Mouse (Mus musculus): ENCODE measurements around the gene Olfr153. TPM values are rescaled to one million over a fixed set of nuclear protein-coding genes. Genes with fewer than 3 reads are reported as not detected.

The Olfr153 gene
- polyA plus RNA-seq, 1 experiment from 2014 or later = not detected

Other genes starting within 250 kb of the Olfr153 start
- not detected in 2 replicates for gene Olfr1118, start 224.2 kb upstream of the Olfr153 start, polyA plus RNA-seq (2015; fragmentation: Nextera tagmentation; extraction: Ambion mirVana)
- not detected in 2 replicates for gene Olfr1120, start 177.0 kb upstream of the Olfr153 start, polyA plus RNA-seq (2015; fragmentation: Nextera tagmentation; extraction: Ambion mirVana)
- not detected in 2 replicates for gene Olfr1121, start 161.9 kb upstream of the Olfr153 start, polyA plus RNA-seq (2015; fragmentation: Nextera tagmentation; extraction: Ambion mirVana)
- gene Olfr1122, start 145.9 kb upstream of the Olfr153 start, polyA plus RNA-seq (2015; fragmentation: Nextera tagmentation; extraction: Ambion mirVana) = not detected in 2 replicates
- not detected in 2 replicates for gene Olfr1123, start 115.2 kb upstream of the Olfr153 start, polyA plus RNA-seq (2015; fragmentation: Nextera tagmentation; extraction: Ambion mirVana)
- gene Olfr1124, start 101.5 kb upstream of the Olfr153 start, polyA plus RNA-seq (2015; fragmentation: Nextera tagmentation; extraction: Ambion mirVana) = 0.06 and 0.08 TPM in 2 replicates
- not detected in 2 replicates for gene Olfr1126, start 77.8 kb upstream of the Olfr153 start, polyA plus RNA-seq (2015; fragmentation: Nextera tagmentation; extraction: Ambion mirVana)
- gene Pramel7, start 34.7 kb upstream of the Olfr153 start, polyA plus RNA-seq (2015; fragmentation: Nextera tagmentation; extraction: Ambion mirVana) = not detected in 2 replicates
- gene Pramel6, start 25.2 kb upstream of the Olfr153 start, polyA plus RNA-seq (2015; fragmentation: Nextera tagmentation; extraction: Ambion mirVana) = not detected in 2 replicates
- not detected in 2 replicates for gene Olfr1128, start 13.7 kb downstream of the Olfr153 start, polyA plus RNA-seq (2015; fragmentation: Nextera tagmentation; extraction: Ambion mirVana)
- not detected in 2 replicates for gene Olfr1129, start 42.1 kb downstream of the Olfr153 start, polyA plus RNA-seq (2015; fragmentation: Nextera tagmentation; extraction: Ambion mirVana)
- not detected in 2 replicates for gene Olfr1130, start 74.4 kb downstream of the Olfr153 start, polyA plus RNA-seq (2015; fragmentation: Nextera tagmentation; extraction: Ambion mirVana)
- not detected in 2 replicates for gene Olfr1131, start 95.3 kb downstream of the Olfr153 start, polyA plus RNA-seq (2015; fragmentation: Nextera tagmentation; extraction: Ambion mirVana)
- not detected in 2 replicates for gene Olfr1132, start 105.7 kb downstream of the Olfr153 start, polyA plus RNA-seq (2015; fragmentation: Nextera tagmentation; extraction: Ambion mirVana)
- not detected in 2 replicates for gene Olfr1133, start 115.6 kb downstream of the Olfr153 start, polyA plus RNA-seq (2015; fragmentation: Nextera tagmentation; extraction: Ambion mirVana)
- gene Olfr1134, start 126.7 kb downstream of the Olfr153 start, polyA plus RNA-seq (2015; fragmentation: Nextera tagmentation; extraction: Ambion mirVana) = not detected in 2 replicates
- gene Olfr1135, start 141.9 kb downstream of the Olfr153 start, polyA plus RNA-seq (2015; fragmentation: Nextera tagmentation; extraction: Ambion mirVana) = not detected in 2 replicates
- gene Olfr1136, start 162.2 kb downstream of the Olfr153 start, polyA plus RNA-seq (2015; fragmentation: Nextera tagmentation; extraction: Ambion mirVana) = not detected in 2 replicates
- gene Olfr1137, start 181.4 kb downstream of the Olfr153 start, polyA plus RNA-seq (2015; fragmentation: Nextera tagmentation; extraction: Ambion mirVana) = not detected in 2 replicates
- gene Olfr1138, start 208.2 kb downstream of the Olfr153 start, polyA plus RNA-seq (2015; fragmentation: Nextera tagmentation; extraction: Ambion mirVana) = not detected in 2 replicates
- not detected in 2 replicates for gene Olfr1140, start 212.0 kb downstream of the Olfr153 start, polyA plus RNA-seq (2015; fragmentation: Nextera tagmentation; extraction: Ambion mirVana)
- gene Olfr1141, start 222.2 kb downstream of the Olfr153 start, polyA plus RNA-seq (2015; fragmentation: Nextera tagmentation; extraction: Ambion mirVana) = not detected in 2 replicates
- not detected in 2 replicates for gene Olfr152, start 247.7 kb downstream of the Olfr153 start, polyA plus RNA-seq (2015; fragmentation: Nextera tagmentation; extraction: Ambion mirVana)